Mouse (Mus musculus) limb, embryonic 12.5 days (tissue): ENCODE results near the gene Trpm4. TPM values are rescaled to one million over a fixed set of nuclear protein-coding genes. Genes with fewer than 3 reads are reported as not detected.
"Not testable (repeated sequence)": the region's sequence is repeated elsewhere in the genome, so short reads cannot be mapped to it uniquely, and the experiment has no call there.

Experiments used
- ATAC-seq: fragments of 200-750 bp; cut with Nextera tagmentation; 2 replicates; pipeline ENCODE4 v1.8.0; 2017; ENCODE audit warnings: low read depth, moderate TSS enrichment; ENCODE audit not compliant: insufficient number of reproducible peaks, insufficient read depth, low FRiP score, low TSS enrichment
- H3K27ac ChIP-seq: fragments of 300-500 bp; sonication (generic); 2 replicates; pipeline ENCODE4 v1.5.1; 2016; ENCODE audit warnings: mild to moderate bottlenecking, moderate library complexity
- H3K27me3 ChIP-seq: fragments of 300-500 bp; sonication (generic); 2 replicates; pipeline ENCODE4 v1.6.1; 2016; ENCODE audit warnings: mild to moderate bottlenecking, moderate library complexity
- H3K36me3 ChIP-seq: fragments of 300-500 bp; sonication (generic); 2 replicates; pipeline ENCODE4 v1.6.1; 2016; ENCODE audit warnings: mild to moderate bottlenecking, moderate library complexity
- H3K4me1 ChIP-seq: fragments of 300-500 bp; sonication (generic); replicated peaks from 2 replicates; pipeline ENCODE4 v1.6.1; 2016
- H3K4me2 ChIP-seq: fragments of 300-500 bp; sonication (generic); 2 replicates; pipeline ENCODE4 v1.6.1; 2016; ENCODE audit warnings: mild to moderate bottlenecking, moderate library complexity
- H3K4me3 ChIP-seq: fragments of 300-500 bp; sonication (generic); replicated peaks from 2 replicates; pipeline ENCODE4 v1.5.1; 2016; ENCODE audit warnings: mild to moderate bottlenecking
- H3K9ac ChIP-seq: fragments of 300-500 bp; sonication (generic); replicated peaks from 2 replicates; pipeline ENCODE4 v1.6.1; 2016; ENCODE audit warnings: mild to moderate bottlenecking, moderate library complexity
- H3K9me3 ChIP-seq: fragments of 300-500 bp; sonication (generic); 2 replicates; pipeline ENCODE4 v1.6.1; 2016; ENCODE audit warnings: mild to moderate bottlenecking, moderate library complexity
- WGBS: fragments of 180-500 bp; shearing (Covaris S2); methylation state at CpG from one replicate; pipeline ENCODE4 v1.1.7; 2016; 5-methylcytosine and 5-hydroxymethylcytosine counted together
- polyA plus RNA-seq: library from polyadenylated mRNA; unstranded; fragments of >200 nt; fragmentation: Nextera tagmentation; extraction: Ambion mirVana; gene quantifications from 2 replicates; pipeline ENCODE4 v1.2.1, GENCODE M21; 2016

Trpm4 gene
- polyA plus RNA-seq, 1 experiment from 2014 or later: 16.1 TPM

GRCm38 (mm10) chr7:45272786-45273412, 60.7 kb downstream of the Trpm4 start:
- peaks cover 10% of the 10 kb centered on the region for H3K4me1 ChIP-seq
- peaks cover 16% of the 10 kb centered on the region for H3K27me3 ChIP-seq
- H3K27ac ChIP-seq: no peak overlapping the region
- ATAC-seq: no peak
- H3K4me3 ChIP-seq: no peak overlapping the region
- no peak overlapping the region for H3K4me2 ChIP-seq
- no peak overlapping the region for H3K9ac ChIP-seq
- no peaks in the 10 kb centered on the region for H3K9me3 ChIP-seq
- 39% methylated on average over 10 of the region's 10 CpGs for WGBS
- no peaks in the 10 kb centered on the region for H3K36me3 ChIP-seq

- no peak overlapping the region for H3K9ac ChIP-seq
- no peak overlapping the region for H3K4me2 ChIP-seq
- peaks cover 6% of the 10 kb centered on the region; the same call in 1 of the 2 replicates for H3K27me3 ChIP-seq
- H3K27ac ChIP-seq: no peak overlapping the region
- ATAC-seq: no peak
- peaks cover 16% of the 10 kb centered on the region for H3K4me1 ChIP-seq
- H3K36me3 ChIP-seq: no peaks in the 10 kb centered on the region
- no peak overlapping the region for H3K4me3 ChIP-seq
- no peaks in the 10 kb centered on the region for H3K9me3 ChIP-seq
- 57% methylated on average over 1 of the region's 1 CpGs for WGBS
Observed at GRCm38 (mm10) chr7:45265518-45265917, 68.1 kb downstream of the Trpm4 start.

GRCm38 (mm10) chr7:45264348-45264747, 69.2 kb downstream of the Trpm4 start:
- Histone ChIP-seq H3K4me2 (no peak overlapping the region), H3K36me3 (no peaks in the 10 kb centered on the region), H3K4me1 (peaks cover 16% of the 10 kb centered on the region), H3K27me3 (peaks cover 9% of the 10 kb centered on the region; the same call in 1 of the 2 replicates), H3K4me3 (no peak overlapping the region), H3K9me3 (no peaks in the 10 kb centered on the region), H3K9ac (no peak overlapping the region), H3K27ac (no peak overlapping the region)
- no peak for ATAC-seq
- WGBS: 77% methylated on average over 3 of the region's 3 CpGs

GRCm38 (mm10) chr7:45263006-45263607, 70.5 kb downstream of the Trpm4 start:
- WGBS: 50% methylated on average over 7 of the region's 7 CpGs
- Histone ChIP-seq H3K9ac (peak overlapping the region; percentile 34; the same call in 1 of the 2 replicates), H3K4me3 (no peak overlapping the region), H3K27ac (0 out of 2 replicates have a peak overlapping the region, but pooled peaks have one; percentile 42), H3K36me3 (no peaks in the 10 kb centered on the region), H3K9me3 (no peaks in the 10 kb centered on the region), H3K4me2 (no peak overlapping the region), H3K4me1 (peaks cover 14% of the 10 kb centered on the region), H3K27me3 (peaks cover 11% of the 10 kb centered on the region; the same call in 1 of the 2 replicates)
- no peak for ATAC-seq

GRCm38 (mm10) chr7:45262266-45262665, 71.3 kb downstream of the Trpm4 start:
- ATAC-seq: no peak
- Histone ChIP-seq H3K9me3 (no peaks in the 10 kb centered on the region), H3K4me2 (no peak overlapping the region), H3K27ac (no peak overlapping the region), H3K4me3 (no peak overlapping the region), H3K27me3 (peaks cover 11% of the 10 kb centered on the region; the same call in 1 of the 2 replicates), H3K9ac (no peak overlapping the region), H3K36me3 (no peaks in the 10 kb centered on the region), H3K4me1 (peaks cover 9% of the 10 kb centered on the region)
- WGBS: 58% methylated on average over 7 of the region's 7 CpGs

GRCm38 (mm10) chr7:45259281-45259680, 74.3 kb downstream of the Trpm4 start:
- ATAC-seq: no peak
- H3K36me3 ChIP-seq: no peaks in the 10 kb centered on the region
- H3K27me3 ChIP-seq: peaks cover 11% of the 10 kb centered on the region; the same call in 1 of the 2 replicates
- H3K4me3 ChIP-seq: no peak overlapping the region
- H3K9me3 ChIP-seq: no peaks in the 10 kb centered on the region
- WGBS: 78% methylated on average over 8 of the region's 8 CpGs
- no peak overlapping the region for H3K9ac ChIP-seq
- H3K27ac ChIP-seq: no peak overlapping the region
- H3K4me1 ChIP-seq: peaks cover 12% of the 10 kb centered on the region
- H3K4me2 ChIP-seq: no peak overlapping the region

- Histone ChIP-seq H3K36me3 (no peaks in the 10 kb centered on the region), H3K27ac (no peak overlapping the region), H3K9me3 (no peaks in the 10 kb centered on the region), H3K27me3 (peaks cover 11% of the 10 kb centered on the region; the same call in 1 of the 2 replicates), H3K4me3 (no peak overlapping the region), H3K4me2 (no peak overlapping the region), H3K4me1 (peaks cover 4% of the 10 kb centered on the region; the same call in 1 of the 2 replicates), H3K9ac (no peak overlapping the region)
- ATAC-seq: no peak
- 58% methylated on average over 11 of the region's 11 CpGs for WGBS
Observed at GRCm38 (mm10) chr7:45257063-45257840, 76.3 kb downstream of the Trpm4 start.

- 84% methylated on average over 7 of the region's 7 CpGs for WGBS
- ATAC-seq, H3K4me3 ChIP-seq, H3K27ac ChIP-seq, H3K9ac ChIP-seq, H3K36me3 ChIP-seq, H3K4me2 ChIP-seq, H3K4me1 ChIP-seq, H3K9me3 ChIP-seq, H3K27me3 ChIP-seq: not testable (repeated sequence)
Observed at GRCm38 (mm10) chr7:45255822-45256221, 77.8 kb downstream of the Trpm4 start.

GRCm38 (mm10) chr7:45253806-45254205, 79.8 kb downstream of the Trpm4 start:
- WGBS: 82% methylated on average over 8 of the region's 8 CpGs
- no peak overlapping the region for H3K9ac ChIP-seq

More at GRCm38 (mm10) chr7:45253806-45254205, 79.8 kb downstream of the Trpm4 start:
- no peak for ATAC-seq
- H3K27me3 ChIP-seq: no peaks in the 10 kb centered on the region
- H3K4me1 ChIP-seq: peaks cover 4% of the 10 kb centered on the region; the same call in 1 of the 2 replicates
- H3K9me3 ChIP-seq: no peaks in the 10 kb centered on the region
- no peak overlapping the region for H3K4me3 ChIP-seq
- H3K27ac ChIP-seq: no peak overlapping the region
- H3K4me2 ChIP-seq: no peak overlapping the region
- H3K36me3 ChIP-seq: no peaks in the 10 kb centered on the region
